Mouse (Mus musculus): ENCODE measurements around the gene N4bp2. TPM values are rescaled to one million over a fixed set of nuclear protein-coding genes. Genes with fewer than 3 reads are reported as not detected.

The N4bp2 gene
- total and polyA plus RNA-seq, 3 experiments = 13.1 to 16.4 (median 15.1) TPM

GRCm38 (mm10) chr5:65829059-65829458 lies 65.7 kb downstream of the N4bp2 start:
- peaks cover 5 to 24% of the 10 kb centered on the region in 2 experiments for H3K36me3 ChIP-seq (replicated peaks in 1 of 2; ENCODE audit: control insufficient read depth in 1 of 2, insufficient read depth in 1 of 2, low read length in 1 of 2)
- H3K4me2 ChIP-seq (ENCODE audit: insufficient read depth, low read depth, poor library complexity, severe bottlenecking) = no peak overlapping the region
- no peaks in the 10 kb centered on the region for H3K27me3 ChIP-seq (replicated peaks)
- in situ Hi-C loops (cut with MboI; ENCODE audit: low pct_ligation_motif_present, low pct_unique_long_range_greater_than_20kb, low sequenced_read_pairs) (no loop called here), dilution Hi-C loops (cut with MboI; ENCODE audit: extremely low pct_ligation_motif_present, extremely low pct_unique_long_range_greater_than_20kb, low sequenced_read_pairs) (no loop called here)
- no peak overlapping the region for H3K9ac ChIP-seq (ENCODE audit: insufficient read depth, low read depth)
- no peaks in the 10 kb centered on the region for H3K9me3 ChIP-seq (replicated peaks; ENCODE audit: low read length)
- H3K27ac ChIP-seq (ENCODE audit: insufficient read depth, low read depth) = no peak overlapping the region
- no peaks in the 10 kb centered on the region for H3K79me2 ChIP-seq (replicated peaks; ENCODE audit: control insufficient read depth, extremely low read depth, insufficient read depth, poor library complexity, severe bottlenecking)
- DNase-seq (ENCODE audit: extremely low read depth) = no peak
- H3K4me1 ChIP-seq (ENCODE audit: control insufficient read depth in 1 of 2, insufficient read depth in 2 of 2) = peaks cover 0 to under 1% of the 10 kb centered on the region in 2 experiments; a peak in 1 of 4 replicates
- H3K4me3 ChIP-seq (replicated peaks in 1 of 3; ENCODE audit: low read depth in 2 of 3, low read length in 2 of 3, poor library complexity in 1 of 3) = no peak overlapping the region
- TF ChIP-seq NRF1 (IDR thresholded peaks at IDR 0.05; ENCODE audit: low read depth, low read length) (no peak), ZC3H11A (IDR thresholded peaks at IDR 0.05; ENCODE audit: low read depth, low read length) (no peak), NELFE (IDR thresholded peaks at IDR 0.05; ENCODE audit: low read depth, low read length) (no peak), ZMIZ1 (IDR thresholded peaks at IDR 0.05; ENCODE audit: low read depth, low read length) (no peak), KAT2A (IDR thresholded peaks at IDR 0.05; ENCODE audit: insufficient replicate concordance, low read length) (no peak), ZNF384 (IDR thresholded peaks at IDR 0.05; ENCODE audit: low read depth, low read length) (no peak), TBP (conservative IDR thresholded peaks at IDR 0.05; ENCODE audit: low read depth, low read length) (no peak), IRF4 (IDR thresholded peaks at IDR 0.05; ENCODE audit: low read depth, low read length) (no peak), MYC (IDR thresholded peaks at IDR 0.05; ENCODE audit: low read depth, low read length) (no peak), ETS1 (conservative IDR thresholded peaks at IDR 0.05; ENCODE audit: low read depth, low read length) (no peak), PAX5 (IDR thresholded peaks at IDR 0.05; ENCODE audit: low read length) (no peak), RCOR1 (conservative IDR thresholded peaks at IDR 0.05; ENCODE audit: low read depth, low read length) (no peak), MXI1 (IDR thresholded peaks at IDR 0.05; ENCODE audit: low read depth, low read length) (no peak), HCFC1 (IDR thresholded peaks at IDR 0.05; ENCODE audit: low read depth, low read length) (no peak)

GRCm38 (mm10) chr5:65831917-65832618 lies 68.7 kb downstream of the N4bp2 start:
- Histone ChIP-seq H3K27me3 (replicated peaks) (no peaks in the 10 kb centered on the region), H3K79me2 (replicated peaks; ENCODE audit: control insufficient read depth, extremely low read depth, insufficient read depth, poor library complexity, severe bottlenecking) (no peaks in the 10 kb centered on the region), H3K9ac (ENCODE audit: insufficient read depth, low read depth) (no peak overlapping the region), H3K4me2 (ENCODE audit: insufficient read depth, low read depth, poor library complexity, severe bottlenecking) (no peak overlapping the region), H3K27ac (ENCODE audit: insufficient read depth, low read depth) (no peak overlapping the region), H3K4me3 (replicated peaks in 1 of 3; ENCODE audit: low read depth in 2 of 3, low read length in 2 of 3, poor library complexity in 1 of 3) (no peak overlapping the region), H3K9me3 (replicated peaks; ENCODE audit: low read length) (peaks cover 3% of the 10 kb centered on the region), H3K4me1 (ENCODE audit: control insufficient read depth in 1 of 2, insufficient read depth in 2 of 2) (peaks cover 0 to 4% of the 10 kb centered on the region in 2 experiments; a peak in 2 of 4 replicates), H3K36me3 (replicated peaks in 1 of 2; ENCODE audit: control insufficient read depth in 1 of 2, insufficient read depth in 1 of 2, low read length in 1 of 2) (peaks cover 0 to 14% of the 10 kb centered on the region in 2 experiments)
- in situ Hi-C loops (cut with MboI; ENCODE audit: low pct_ligation_motif_present, low pct_unique_long_range_greater_than_20kb, low sequenced_read_pairs) = loop anchor here (10.0 kb wide), 1 partner anchor 103 kb away; the partner anchor contains the start of gene Chrna9
- no peak for DNase-seq (ENCODE audit: extremely low read depth)
- TF ChIP-seq ZMIZ1 (IDR thresholded peaks at IDR 0.05; ENCODE audit: low read depth, low read length) (no peak), GABPA (IDR thresholded peaks at IDR 0.05; ENCODE audit: insufficient replicate concordance, low read depth, low read length) (no peak), NELFE (IDR thresholded peaks at IDR 0.05; ENCODE audit: low read depth, low read length) (no peak), TBP (conservative IDR thresholded peaks at IDR 0.05; ENCODE audit: low read depth, low read length) (no peak)
- dilution Hi-C loops (cut with MboI; ENCODE audit: extremely low pct_ligation_motif_present, extremely low pct_unique_long_range_greater_than_20kb, low sequenced_read_pairs) = no loop called here

All from CH12.LX (cell line).